Mouse (Mus musculus) inflammation-experienced regulatory T-cells, adult 6 months (primary cell): ENCODE measurements around the gene BC016579. TPM values are rescaled to one million over a fixed set of nuclear protein-coding genes. Genes with fewer than 3 reads are reported as not detected.

Experiments used
- polyA plus RNA-seq, 3 experiments: library from polyadenylated mRNA; unstranded; fragments of 100-300 nt; shearing (Covaris generic); gene quantifications; one replicate each; pipeline ENCODE4 v1.2.1; 2017

The BC016579 gene
- polyA plus RNA-seq, 3 experiments from 2014 or later: not detected

Other genes starting within 250 kb of the BC016579 start
- 100 to 1,000 TPM in 2 of 3 experiments, 10 to 100 TPM in 1; 84.4 to 386 (median 244) TPM for gene Cd200, start 245.0 kb downstream of the BC016579 start, polyA plus RNA-seq
- gene Gm609, start 161.1 kb downstream of the BC016579 start, polyA plus RNA-seq: not detected
- gene Gm17783, start 122.0 kb downstream of the BC016579 start, polyA plus RNA-seq: not detected
- not detected for gene Slc9c1, start 118.8 kb downstream of the BC016579 start, polyA plus RNA-seq
- gene Gcsam, start 43.7 kb downstream of the BC016579 start, polyA plus RNA-seq: under 1 TPM in 1 of 3 experiments, not detected in 2; 0.23 TPM
- not detected for gene Tmprss7, start 39.6 kb upstream of the BC016579 start, polyA plus RNA-seq
- 1 to 10 TPM in 1 of 3 experiments, under 1 TPM in 1, not detected in 1; 0.55 to 1.1 TPM for gene Tagln3, start 70.5 kb upstream of the BC016579 start, polyA plus RNA-seq
- 10 to 100 TPM; 22.7 to 25.9 (median 24.1) TPM for gene Abhd10, start 88.9 kb upstream of the BC016579 start, polyA plus RNA-seq